Mouse (Mus musculus) activated CD4-positive, CD25-positive, alpha-beta regulatory T cell, adult 4 months (primary cell): Measurements from ENCODE around the gene Ambra1. TPM values are rescaled to one million over a fixed set of nuclear protein-coding genes. Genes with fewer than 3 reads are reported as not detected.

Experiments
- ATAC-seq: one replicate; pipeline ENCODE4 v1.8.0; 2017
- polyA plus RNA-seq, 2 experiments: library from polyadenylated mRNA; unstranded; fragments of 100-300 nt; shearing (Covaris generic); gene quantifications; one replicate each; pipeline ENCODE4 v1.2.1; 2017

Gene Ambra1
- 10 to 100 TPM; 22.4 to 29.1 TPM for polyA plus RNA-seq

DNA sequence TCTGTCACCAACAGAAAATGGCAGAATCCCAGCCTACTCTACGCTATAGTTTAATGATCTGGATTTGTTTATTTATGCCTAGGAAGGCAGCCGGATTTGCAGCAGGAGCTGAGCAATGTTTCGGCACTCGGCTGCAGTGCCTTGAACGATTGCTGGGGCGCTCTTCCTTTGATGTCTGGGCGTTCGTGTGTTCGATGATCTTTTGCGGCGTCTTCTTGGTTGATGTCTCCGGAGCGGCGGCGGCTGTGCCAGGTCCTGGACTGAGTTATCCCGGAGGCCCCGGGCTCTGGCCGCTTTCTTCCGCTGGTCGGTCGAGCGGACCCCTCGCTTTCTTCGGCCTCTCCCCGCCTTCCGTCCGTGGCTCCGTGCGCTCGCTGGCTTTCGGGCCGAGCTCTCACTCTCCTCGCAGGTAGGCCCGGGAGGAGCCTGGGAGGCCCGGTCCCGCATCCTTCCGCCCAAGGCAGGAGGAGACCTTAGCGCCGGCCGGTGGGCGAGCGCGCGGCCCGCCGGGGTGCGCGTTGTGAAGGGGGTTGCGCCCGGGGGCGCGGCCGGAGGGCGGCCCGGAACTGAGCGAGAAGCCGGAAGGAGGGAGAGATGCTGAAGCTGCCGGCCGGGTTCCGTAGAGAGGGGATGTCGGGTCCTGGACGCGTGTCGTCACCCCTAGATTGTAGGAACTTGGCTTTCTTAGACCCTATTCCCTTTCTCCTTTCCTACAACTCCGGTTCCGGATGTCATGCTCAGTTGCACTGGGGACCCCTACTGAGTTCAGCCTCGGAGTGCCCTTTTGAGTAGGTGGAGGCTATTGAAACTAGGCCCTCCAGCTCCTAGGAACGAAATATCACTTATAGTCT lies at the start of gene Ambra1:
Gene Ambra1 (plus strand): TSS at position 164 of the 851 bp plus-strand sequence.
- peak; percentile 92 for ATAC-seq

DNA sequence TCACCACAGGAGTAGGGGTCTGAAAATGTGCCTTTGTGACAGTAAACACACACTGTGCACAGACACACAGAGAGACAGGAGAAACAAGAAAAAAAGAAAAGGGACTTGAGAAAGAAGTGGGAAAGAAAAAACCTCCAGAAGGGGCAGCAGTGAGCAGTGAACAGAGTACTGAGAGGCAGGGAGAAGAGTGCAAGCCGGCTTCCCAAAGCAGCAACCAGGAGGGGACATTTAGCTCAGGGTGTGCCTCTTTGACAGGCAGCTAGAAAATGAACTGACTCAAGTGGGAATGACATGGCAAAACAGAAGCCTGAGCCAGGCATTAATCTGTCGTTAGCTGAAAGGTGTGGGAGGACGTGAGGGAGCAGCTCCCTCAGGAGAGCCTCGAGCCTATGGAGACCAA lies 47.1 kb upstream of the Ambra1 start:
- no peak for ATAC-seq

DNA sequence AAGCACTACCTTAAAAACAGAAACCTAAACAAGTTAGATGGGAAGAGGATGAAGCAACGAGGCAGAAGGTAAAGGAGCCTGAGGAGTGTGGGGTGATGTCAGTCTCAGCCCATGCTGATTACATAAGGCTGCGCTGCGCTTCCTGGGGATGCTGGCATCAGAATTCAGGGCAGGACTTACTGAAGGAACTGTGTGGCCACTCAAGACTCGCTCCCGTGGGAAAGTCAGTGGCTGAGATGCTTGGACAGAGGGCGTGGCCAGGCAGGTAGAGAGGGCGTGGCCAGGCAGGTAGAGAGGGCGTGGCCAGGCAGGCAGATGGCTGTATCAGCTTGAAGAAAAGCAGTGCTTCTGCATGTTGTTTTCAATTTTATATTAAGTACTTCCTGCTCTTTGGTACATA lies 46.0 kb upstream of the Ambra1 start:
- no peak for ATAC-seq

DNA sequence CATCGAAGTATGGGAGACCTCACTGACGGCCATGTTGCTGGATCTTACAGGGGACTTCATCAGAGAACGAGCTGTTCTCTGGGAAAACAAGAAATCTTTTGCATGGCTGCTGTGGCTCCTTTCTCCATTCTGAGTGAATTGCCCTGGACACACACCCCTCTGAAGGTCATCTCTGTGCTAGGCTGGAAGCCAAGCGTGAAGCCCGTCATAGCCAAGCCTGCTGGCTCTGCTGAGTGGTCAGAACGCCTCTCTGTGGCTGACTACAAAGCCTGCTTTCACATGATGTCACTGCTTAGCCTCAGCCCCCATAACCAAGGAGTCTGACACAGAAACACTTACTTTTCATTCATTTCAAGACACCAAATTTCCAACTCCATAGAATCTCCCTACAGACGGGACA lies 40.5 kb upstream of the Ambra1 start:
- ATAC-seq, result no peak

DNA sequence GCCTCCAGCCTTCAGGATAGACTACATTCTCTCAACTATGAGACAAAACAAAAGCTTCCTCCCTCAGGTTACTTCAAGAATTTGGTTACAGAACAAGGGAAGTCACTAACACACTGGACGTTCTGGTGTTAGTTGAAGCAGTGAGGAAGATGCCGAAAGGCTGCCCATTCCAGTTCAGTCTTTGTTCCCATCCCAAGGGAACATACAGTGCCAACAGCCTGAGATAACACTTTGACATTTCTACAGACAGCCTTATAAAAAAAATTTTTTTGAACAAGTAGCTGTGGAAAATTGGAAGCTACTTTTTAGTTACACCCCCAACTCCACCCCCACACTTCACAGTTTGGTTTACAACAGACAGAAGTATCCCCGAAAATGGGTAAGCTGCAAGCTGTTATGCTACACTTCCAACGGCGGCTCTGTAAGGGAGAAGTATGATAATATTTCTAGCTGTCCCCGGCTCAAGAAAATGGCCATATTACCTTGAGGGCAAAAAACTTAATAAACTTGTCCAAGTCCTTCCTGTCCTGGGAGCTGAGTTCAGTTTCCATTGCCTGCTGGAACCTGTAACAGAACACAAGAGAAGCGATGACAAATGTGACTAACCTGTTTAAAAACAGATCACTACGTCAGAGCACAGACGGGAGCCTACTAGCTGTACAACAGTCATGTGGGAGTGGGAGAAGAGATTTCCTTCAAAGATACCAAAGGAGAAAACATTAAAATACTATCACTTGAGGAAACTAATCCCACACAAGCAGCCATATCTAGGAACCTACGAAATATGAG lies 34.3 kb upstream of the Ambra1 start:
- ATAC-seq, result no peak

DNA sequence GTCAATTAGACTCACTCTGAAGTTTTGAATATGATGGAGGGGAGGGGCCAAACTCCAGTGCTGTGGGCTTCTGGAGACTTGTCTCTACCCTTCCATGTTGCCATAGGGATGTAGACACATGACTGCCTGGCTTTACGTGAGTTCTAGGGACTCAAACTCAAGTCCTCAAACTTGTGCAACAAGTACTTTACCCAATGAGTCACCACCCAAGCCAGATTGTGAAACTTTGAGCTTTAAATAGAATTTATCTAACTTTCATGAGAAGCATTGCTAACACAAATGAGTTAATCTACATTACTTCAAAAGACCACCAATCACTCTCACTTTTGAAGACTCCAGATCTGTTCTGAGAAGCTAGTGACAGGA lies 33.7 kb upstream of the Ambra1 start:
- ATAC-seq, result no peak

DNA sequence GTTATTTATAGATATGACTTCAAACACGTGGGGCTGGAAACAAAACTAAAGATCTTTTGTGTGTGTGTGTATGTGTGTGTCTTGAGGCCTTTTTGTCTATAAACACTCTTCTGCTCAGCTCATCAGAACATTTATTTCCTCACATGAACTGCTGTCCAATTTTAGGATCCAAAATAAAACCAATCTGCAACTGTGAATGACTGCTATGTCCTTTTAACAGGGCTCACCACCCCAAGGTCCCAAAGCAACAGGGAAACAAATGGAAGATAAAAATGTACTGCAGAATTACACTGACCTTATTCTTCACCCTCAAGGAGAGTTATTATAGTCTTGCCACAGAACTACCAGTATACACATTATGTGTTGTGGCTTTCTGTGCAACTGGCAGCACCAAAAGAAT lies 30.7 kb upstream of the Ambra1 start:
- no peak for ATAC-seq

DNA sequence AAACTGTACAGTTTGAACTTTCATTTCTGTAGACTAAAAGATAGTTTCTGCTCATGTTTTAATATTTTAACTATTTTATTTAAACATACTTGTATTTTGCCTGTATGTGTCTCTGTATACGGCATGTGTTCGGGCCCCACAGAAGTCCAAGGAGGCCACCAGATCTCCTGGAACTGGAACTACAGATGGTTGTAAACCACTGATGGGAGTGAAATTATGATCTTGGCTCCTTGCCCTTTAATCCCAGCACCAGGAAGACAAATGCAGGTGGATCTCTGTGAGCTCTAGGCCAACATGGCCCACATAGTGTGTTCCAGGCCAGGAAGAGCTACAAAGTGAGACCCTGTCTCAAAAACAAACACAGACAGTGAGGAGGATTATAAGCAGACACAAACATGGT lies 28.6 kb upstream of the Ambra1 start:
- ATAC-seq, result no peak

DNA sequence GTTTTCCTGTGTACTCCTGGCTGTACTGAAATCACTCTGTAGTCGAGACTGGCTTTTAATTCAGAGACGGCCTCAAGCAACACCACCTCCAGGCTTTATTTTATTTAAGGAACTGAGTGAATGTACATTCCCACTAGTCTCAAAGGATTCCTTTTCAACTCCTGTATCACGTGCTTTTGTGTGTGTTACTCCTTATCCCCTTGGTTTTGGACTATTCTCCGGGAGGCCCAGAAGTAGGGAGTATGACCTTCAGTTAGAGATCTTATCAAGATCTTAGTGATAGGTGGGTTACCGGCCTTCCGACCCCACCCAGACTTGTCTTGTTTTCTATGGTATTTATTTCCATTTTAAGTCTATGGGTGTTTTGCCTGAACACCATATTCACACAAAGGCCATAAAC lies 24.2 kb upstream of the Ambra1 start:
- no peak for ATAC-seq

DNA sequence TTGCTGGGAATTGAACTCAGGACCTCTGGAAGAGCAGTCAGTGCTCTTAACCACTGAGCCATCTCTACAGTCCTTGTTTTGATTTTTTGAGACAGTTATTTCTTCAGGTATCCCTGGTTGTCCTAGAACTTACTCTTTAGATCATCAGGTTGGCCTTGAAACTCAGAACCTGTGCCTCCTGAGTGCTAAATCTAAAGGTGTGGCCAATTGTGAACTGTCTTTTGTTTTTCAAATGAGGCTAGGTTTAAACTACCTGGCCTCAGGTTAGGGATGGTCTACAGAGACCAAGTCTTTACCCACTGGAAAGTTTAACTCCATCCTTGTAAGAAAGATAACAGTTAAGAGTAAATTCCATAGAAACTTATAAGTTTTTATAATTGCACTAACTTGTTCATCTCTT lies 23.5 kb upstream of the Ambra1 start:
- ATAC-seq, result no peak

DNA sequence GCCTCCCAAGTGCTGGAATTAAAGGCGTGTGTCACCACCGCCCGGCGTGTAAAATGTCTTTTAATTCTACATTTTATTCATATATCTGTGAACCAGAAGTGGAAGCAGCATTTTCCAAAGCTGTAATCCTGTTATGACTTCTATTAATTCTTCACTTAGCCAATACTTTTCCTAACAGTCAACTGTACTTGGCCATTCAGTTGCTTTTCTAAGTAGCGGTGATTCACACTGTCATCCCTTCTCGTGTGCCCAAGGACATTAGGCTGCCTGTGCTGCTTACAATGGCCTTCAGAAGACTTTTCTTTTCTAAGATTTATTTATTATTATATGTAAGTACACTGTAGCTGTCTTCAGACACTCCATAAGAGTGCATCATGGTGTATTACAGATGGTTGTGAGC lies 21.6 kb upstream of the Ambra1 start:
- no peak for ATAC-seq

DNA sequence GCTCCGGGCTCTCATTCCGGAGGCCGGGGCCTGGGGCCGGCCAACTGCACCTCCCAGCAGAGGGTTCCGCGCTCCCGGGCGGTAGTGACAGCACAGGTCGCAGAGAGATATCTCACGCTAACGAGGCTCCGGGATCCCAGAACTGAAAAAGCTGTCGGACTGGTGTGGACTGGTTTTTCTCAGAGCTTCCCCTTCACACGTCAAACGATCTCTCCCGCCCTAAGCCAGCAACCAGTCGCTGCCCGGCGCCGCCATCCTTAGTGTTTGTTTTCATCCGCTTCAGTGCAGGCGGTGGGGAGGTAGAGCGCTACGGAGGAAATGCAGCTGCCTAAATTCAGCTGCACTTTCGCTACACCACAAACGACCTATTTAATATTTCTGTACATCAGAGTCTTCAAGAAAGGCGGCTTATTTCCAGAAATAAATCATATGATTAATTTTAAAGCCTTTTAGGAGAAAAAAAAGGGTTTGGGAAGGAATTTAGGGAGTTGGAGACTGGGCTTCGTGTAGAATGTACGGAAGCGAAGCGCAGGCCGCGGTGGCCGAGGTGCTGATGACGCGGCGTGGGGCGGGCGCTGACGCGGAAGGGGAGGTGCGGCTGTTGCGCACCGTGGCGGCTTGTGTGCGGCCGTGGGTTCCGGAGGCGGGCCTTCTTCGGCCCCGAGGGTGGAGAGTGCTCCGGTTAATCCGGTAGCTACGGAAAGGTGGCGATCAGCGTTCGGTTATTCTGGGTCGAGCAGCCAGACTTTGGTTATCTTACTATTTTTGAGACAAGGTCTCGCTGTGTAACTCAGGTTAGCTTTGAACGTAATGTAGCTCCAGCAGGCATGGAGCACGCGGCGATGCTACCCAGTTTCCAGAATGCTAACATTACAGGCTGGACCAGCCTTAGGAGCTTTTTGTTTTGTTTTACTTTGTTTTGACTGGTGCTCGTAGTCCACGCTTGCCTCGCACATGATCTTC lies 19.4 kb upstream of the Ambra1 start, which contains the start of the genes Atg13 and Harbi1:
Gene Atg13 (minus strand): TSS at position 305 of the 963 bp plus-strand sequence.
Gene Harbi1 (plus strand): TSS at position 581 of the 963 bp plus-strand sequence.
- ATAC-seq, result peak; percentile 94

DNA sequence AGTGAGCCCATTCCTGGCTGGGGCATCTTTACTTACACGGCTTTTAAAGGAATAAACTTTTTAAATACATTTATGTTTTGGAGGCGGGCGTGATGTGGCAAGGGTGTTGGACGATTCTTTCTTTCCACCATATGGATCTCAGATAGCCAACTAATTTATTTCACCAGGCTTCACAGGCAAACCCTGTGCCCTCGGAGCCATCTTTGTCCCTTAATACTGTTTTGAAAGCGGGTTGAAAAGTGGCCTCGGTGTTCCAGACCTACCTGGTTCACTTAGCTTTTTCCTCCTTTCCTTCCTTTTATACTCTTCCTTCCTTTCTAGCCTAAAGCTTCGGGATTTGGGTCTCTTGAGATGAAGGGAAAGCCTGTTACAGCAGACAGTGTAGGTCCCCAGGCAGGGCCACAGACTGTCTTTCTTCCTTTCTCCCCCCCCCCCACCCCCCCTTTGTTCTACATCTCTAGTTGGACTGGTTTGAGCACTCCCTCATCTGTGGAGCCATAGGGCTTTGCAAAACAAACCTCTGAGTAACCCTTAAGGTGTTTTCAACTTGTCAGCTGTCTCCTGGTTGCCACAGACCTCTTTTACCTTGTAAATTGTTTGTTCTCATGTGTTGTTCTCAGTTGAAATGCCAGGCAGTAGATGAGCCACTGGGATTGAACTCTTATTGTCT lies 18.5 kb upstream of the Ambra1 start:
- no peak for ATAC-seq

DNA sequence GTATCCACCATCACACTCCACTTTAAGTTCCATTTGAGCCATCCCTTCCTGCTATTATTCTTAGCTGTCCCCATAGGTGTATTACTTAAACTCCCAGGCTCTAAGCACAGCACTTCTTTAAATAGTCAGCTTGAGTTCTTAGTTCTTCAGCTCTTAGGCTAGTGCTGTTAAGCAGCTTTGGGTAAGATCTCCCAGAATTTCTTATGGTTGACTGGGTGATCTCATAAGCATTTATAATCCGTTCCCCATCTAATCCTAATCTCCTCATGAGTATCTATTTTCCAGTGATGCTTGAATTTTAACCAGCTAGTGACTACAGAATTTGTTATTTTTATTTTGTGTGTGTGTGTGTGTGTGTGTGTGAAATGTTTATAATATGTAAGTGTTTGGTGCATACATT lies 15.0 kb upstream of the Ambra1 start:
- no peak for ATAC-seq

DNA sequence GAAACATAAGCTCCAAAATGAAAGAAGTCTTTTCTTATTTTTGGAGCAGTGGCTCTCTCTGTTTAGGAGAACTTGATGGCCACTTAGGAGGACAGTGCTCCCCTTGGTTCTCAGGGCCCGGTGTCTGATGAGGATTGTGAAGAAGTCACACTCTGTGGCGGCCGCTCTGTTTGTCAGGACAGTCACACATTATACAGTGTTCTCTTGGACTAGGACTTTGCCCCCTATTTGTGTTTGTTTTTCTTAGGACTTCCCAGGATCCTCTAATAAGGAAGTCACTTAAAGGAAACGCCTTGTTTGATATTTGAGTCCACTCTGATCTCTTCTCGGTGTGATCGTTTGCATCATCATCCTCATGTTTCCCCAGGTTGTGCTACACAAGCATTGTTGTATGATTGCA lies 11.7 kb upstream of the Ambra1 start:
- no peak for ATAC-seq

DNA sequence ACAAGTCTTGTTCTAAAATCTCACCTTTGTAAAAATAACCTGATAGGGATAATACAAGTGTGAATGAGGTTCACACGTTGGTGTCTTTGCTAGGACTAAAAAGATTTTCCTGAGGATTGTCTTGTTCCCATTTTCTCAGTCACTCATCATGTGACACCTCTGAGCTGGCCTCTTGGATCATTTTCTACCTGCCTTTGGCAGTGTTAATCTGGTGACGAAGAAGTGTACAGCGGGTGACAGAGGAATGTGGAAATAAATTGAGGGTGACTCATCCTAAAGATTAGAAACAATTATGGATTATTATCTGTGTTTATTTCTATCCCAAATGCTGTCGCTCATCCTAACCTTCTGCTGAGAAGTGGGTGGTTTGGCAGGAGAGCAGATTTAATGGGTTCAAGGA lies 6.6 kb upstream of the Ambra1 start:
- ATAC-seq, result no peak

DNA sequence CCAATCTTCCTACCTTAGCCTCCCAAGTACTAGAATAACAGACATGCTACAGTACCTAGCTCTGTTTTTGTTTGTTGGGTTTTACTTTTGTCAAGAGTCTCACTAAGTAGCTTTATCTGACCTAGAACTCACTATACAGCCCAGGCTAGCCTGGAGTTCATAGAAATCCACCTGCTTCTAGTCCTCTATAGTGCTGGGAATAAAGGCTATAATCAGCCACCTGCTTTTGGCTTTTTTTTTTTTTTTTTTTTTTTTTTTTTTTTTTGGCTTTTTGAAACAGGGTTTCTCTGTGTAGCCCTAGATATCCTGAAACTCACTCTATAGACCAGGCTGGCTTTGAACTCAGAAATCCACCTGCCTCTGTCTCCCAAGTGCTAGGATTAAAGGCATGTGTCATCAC lies 6.0 kb upstream of the Ambra1 start:
- no peak for ATAC-seq

DNA sequence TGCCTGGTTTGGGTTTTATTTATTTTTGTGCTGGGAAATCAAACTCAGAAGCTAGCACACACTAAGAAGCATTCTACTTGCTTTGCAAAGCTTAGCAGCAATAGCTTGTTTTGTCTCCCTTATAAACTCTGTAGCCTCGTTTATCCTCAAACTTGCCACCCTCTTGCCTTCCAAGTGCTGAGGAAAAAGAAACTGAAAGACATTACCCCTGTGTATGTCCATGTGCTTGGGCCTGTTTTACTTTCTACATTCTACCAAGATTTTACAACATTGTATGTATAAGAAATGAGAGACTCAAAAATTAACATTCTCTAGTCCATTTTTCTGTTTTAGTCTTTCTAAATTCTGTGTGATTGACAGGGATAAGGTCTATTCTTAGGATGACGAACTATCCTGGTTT lies 5.2 kb upstream of the Ambra1 start:
- ATAC-seq, result no peak

DNA sequence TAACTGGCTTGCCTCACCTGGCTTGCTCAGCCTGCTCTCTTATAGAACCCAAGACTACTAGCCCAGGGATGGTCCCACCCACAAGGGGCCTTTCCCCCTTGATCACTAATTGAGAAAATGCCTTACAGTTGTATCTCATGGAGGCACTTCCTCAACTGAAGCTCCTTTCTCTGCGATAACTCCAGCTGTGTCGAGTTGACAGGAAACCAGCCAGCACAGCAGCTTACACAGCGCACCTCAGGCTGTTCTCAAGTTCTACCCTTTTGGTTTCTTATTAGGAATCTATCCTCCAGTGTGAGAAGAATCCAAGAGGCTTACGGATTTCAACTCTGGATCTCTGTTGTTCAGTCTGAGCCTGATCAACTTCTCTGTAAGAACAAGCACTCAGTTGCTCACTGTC lies 4.5 kb upstream of the Ambra1 start:
- peak; percentile 26 for ATAC-seq

DNA sequence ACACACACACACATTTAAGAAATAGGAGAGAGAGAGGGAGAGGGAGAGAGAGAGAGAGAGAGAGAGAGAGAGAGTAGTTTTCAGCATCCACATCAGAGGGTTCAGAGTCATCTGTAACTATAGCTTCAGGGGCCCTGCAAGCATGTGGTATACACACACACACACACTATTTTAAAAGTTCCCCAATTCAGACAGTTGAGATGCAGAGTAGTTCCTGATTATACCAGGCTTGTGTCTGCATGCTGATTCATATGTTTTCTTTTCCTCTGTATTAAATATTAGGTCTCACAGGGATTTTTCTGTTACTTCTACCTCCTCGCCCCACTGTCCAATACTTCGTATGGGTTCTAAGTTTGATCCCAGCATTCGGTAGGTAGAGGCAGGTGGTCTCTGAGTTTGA lies 2.9 kb upstream of the Ambra1 start:
- ATAC-seq, result no peak

DNA sequence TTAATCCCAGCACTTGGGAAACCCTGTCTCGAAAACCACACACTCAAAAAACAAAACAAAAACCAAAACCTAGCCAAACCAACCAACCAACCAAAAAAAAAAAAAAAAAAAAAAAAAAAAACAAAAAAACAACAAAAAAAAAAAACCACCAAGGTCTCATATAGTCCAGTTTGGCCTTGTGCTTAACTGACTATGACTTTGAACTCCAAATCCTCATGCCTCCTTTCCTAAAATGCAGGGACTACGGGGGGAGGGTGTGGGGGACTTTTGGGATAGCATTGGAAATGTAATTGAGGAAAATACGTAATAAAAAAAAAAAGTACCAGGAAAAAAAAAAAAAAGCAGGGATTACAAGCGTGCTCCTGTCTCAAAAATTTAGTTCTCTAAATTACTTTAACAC lies 363 bp upstream of the Ambra1 start:
- no peak for ATAC-seq

DNA sequence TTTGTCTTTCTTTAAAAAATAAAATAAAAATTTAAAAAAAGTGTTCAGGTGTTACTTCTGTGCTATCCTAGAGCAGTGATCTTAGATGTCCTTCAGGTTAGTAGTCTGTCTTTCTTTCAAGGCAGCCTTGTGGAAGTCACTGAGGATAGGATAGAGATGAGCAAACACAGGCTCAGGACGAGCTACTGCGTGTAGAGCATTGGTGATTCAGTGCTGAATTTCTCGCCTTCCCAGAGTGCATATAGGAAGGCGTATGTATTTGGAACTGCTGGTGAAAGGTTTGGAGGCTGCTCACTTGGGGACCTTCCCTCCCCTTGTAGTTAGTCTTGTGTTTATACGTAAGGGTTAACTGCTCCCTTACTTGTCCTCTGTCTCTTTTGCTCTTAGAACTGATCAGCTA lies 5.3 kb downstream of the Ambra1 start:
- no peak for ATAC-seq
